Mouse (Mus musculus) ES-E14 (cell line): Measurements from ENCODE around the gene Map3k21. TPM values are rescaled to one million over a fixed set of nuclear protein-coding genes. Genes with fewer than 3 reads are reported as not detected.

Source experiments
- DNase-seq: peaks from one replicate; pipeline ENCODE4 v3.0.0-alpha.2; 2013; ENCODE audit warnings: low read depth, low spot score
- H3K27ac ChIP-seq: 2 replicates; pipeline ENCODE4 v1.5.1; 2012; ENCODE audit warnings: low read depth, mild to moderate bottlenecking, low read length, moderate library complexity, mixed read lengths; ENCODE audit not compliant: poor library complexity, insufficient read depth, severe bottlenecking
- H3K36me3 ChIP-seq: 2 replicates; pipeline ENCODE4 v1.6.1; 2012; ENCODE audit warnings: mild to moderate bottlenecking, low read length, moderate library complexity, mixed read lengths; ENCODE audit not compliant: control insufficient read depth, poor library complexity, insufficient read depth, severe bottlenecking
- H3K4me1 ChIP-seq, 2 experiments: fragments of 150-350 bp in 1 of 2; sonication (generic) in 1 of 2; 2 replicates each; pipeline ENCODE4 v1.6.1; 2012; ENCODE audit warnings: low read length in 2 of 2, mild to moderate bottlenecking in 1 of 2, mixed read lengths in 1 of 2; ENCODE audit not compliant: control insufficient read depth in 2 of 2, insufficient read depth in 2 of 2, poor library complexity in 1 of 2
- H3K4me3 ChIP-seq, 2 experiments: fragments of 150-350 bp in 1 of 2; sonication (generic) in 1 of 2; 2 replicates each; pipeline ENCODE4 v1.5.1; 2012; ENCODE audit warnings: low read length in 2 of 2, low read depth in 1 of 2, mild to moderate bottlenecking in 1 of 2, mixed read lengths in 1 of 2; ENCODE audit not compliant: insufficient read depth in 1 of 2, poor library complexity in 1 of 2, severe bottlenecking in 1 of 2
- H3K9ac ChIP-seq: 2 replicates; pipeline ENCODE4 v1.6.1; 2012; ENCODE audit warnings: low read depth, mild to moderate bottlenecking, low read length, mixed read lengths; ENCODE audit not compliant: poor library complexity, insufficient read depth, severe bottlenecking
- H3K9me3 ChIP-seq: fragments of 150-350 bp; sonication (generic); 2 replicates; pipeline ENCODE4 v1.6.1; 2012; ENCODE audit warnings: low read depth, mild to moderate bottlenecking, low read length; ENCODE audit not compliant: control insufficient read depth, insufficient read depth
- CHD2 ChIP-seq: IDR thresholded peaks from 2 replicates; pipeline ENCODE4 v1.6.1; 2014; ENCODE audit warnings: mild to moderate bottlenecking, low read depth, low read length, inconsistent platforms
- HCFC1 ChIP-seq: IDR thresholded peaks from 2 replicates; pipeline ENCODE4 v1.6.1; 2012; ENCODE audit warnings: low read length, inconsistent platforms, borderline replicate concordance; ENCODE audit not compliant: insufficient read depth
- MAFK ChIP-seq: IDR thresholded peaks from 2 replicates; pipeline ENCODE4 v1.6.1; 2014; ENCODE audit warnings: mild to moderate bottlenecking, low read depth, low read length, inconsistent platforms; ENCODE audit not compliant: insufficient read depth
- ZC3H11A ChIP-seq: IDR thresholded peaks from 2 replicates; pipeline ENCODE4 v1.6.1; 2012; ENCODE audit warnings: low read depth, mild to moderate bottlenecking, inconsistent platforms, low read length, borderline replicate concordance
- ZNF384 ChIP-seq: IDR thresholded peaks from 2 replicates; pipeline ENCODE4 v1.6.1; 2012; ENCODE audit warnings: low read depth, low read length, inconsistent platforms
- in situ Hi-C, 2 experiments: fragments of 600-800 bp; cut with MboI; formaldehyde crosslinking; loops; one replicate each; pipeline ENCODE4 v1.15.1; 2025; ENCODE audit warnings: low sequenced_read_pairs in 2 of 2, inconsistent platforms in 1 of 2; ENCODE audit not compliant: unreplicated experiment in 2 of 2
- total RNA-seq: library from RNA; depleted of rRNA; stranded (reverse); fragments of 300-350 nt; gene quantifications from 2 replicates; pipeline ENCODE4 v1.2.3, GENCODE M21; 2012; rRNA removed

Gene Map3k21
- total RNA-seq, 1 experiment, result 0.04 TPM

DNA sequence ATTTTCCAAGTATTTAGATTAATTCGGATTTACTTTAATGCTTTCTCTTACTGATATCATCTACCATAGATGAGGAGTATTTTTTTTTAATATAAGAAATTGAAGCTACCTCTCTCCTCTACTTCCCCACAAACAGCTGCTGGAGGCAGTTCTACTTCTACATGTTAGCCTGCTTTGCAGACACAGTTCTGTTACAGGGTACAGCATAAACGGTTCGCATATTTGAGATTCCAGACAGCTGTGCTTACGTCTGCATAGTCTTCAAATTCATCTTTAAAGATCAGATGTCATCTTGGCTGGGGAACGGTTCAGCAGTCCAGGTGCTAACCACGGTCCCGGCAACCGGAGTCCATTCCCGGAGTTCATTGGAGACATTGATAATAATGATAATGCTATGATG lies 83.4 kb downstream of the Map3k21 start:
- Histone ChIP-seq H3K27ac (no peak overlapping the region), H3K4me3 (no peak overlapping the region), H3K4me1 (peaks cover 0 to 13% of the 10 kb centered on the region in 2 experiments; a peak in 2 of 4 replicates), H3K9ac (no peak overlapping the region), H3K36me3 (no peaks in the 10 kb centered on the region), H3K9me3 (no peaks in the 10 kb centered on the region)
- no peak for DNase-seq
- in situ Hi-C loops, result no loop called here
- TF ChIP-seq HCFC1 (no peak), ZNF384 (no peak), MAFK (no peak), CHD2 (no peak), ZC3H11A (no peak)

DNA sequence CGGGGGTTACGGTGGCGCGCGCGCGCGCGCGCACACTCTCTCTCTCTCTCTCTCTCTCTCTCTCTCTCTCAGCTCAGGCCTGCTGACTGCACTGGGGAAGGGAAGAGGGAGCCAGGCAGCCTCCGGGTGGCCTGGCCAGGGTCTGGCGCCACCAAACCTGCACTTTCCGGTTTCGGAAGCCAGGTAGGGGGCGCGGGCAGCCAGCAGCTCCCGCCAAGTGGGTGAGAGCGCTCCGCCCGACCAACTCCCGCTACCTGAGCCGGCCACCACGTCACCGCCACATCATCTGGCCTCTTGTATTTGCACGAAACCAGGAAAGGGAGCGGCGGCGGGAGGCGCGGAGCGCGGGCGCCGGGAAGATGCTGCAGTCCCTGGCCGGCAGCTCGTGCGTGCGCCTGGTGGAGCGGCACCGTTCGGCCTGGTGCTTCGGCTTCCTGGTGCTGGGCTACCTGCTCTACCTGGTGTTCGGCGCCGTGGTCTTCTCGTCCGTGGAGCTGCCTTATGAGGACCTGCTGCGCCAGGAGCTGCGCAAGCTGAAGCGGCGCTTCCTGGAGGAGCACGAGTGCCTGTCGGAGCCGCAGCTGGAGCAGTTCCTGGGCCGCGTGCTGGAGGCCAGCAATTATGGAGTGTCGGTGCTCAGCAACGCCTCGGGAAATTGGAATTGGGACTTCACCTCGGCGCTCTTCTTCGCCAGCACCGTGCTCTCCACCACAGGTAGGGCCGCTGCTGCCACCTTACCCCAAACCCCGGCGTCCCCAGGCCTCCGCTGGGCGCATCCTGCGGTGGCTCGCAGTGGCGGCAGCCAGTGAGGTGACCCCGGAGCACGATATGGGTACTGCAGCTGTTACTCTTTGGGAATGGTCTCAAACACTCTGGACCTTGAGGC lies 85.1 kb downstream of the Map3k21 start, which contains the start of gene Kcnk1:
Gene Kcnk1 (plus strand): TSS at position 70 of the 886 bp plus-strand sequence.
- H3K4me1 ChIP-seq, result peaks cover 0 to 23% of the 10 kb centered on the region in 2 experiments; a peak in 3 of 4 replicates
- H3K9me3 ChIP-seq, result no peaks in the 10 kb centered on the region
- peak within 1 kb of the TSS; percentile 83 to 93 for H3K4me3 ChIP-seq
- H3K9ac ChIP-seq, result peak within 1 kb of the TSS; percentile 80
- peak; percentile 49 for DNase-seq
- TF ChIP-seq CHD2, result no peak
- no peak for TF ChIP-seq HCFC1
- TF ChIP-seq ZC3H11A, result no peak
- TF ChIP-seq MAFK, result no peak
- no peak for TF ChIP-seq ZNF384
- H3K36me3 ChIP-seq, result peaks cover 3% of the 10 kb centered on the region; the same call in 1 of the 2 replicates
- in situ Hi-C loops, result no loop called here
- no peak within 1 kb of the TSS for H3K27ac ChIP-seq

DNA sequence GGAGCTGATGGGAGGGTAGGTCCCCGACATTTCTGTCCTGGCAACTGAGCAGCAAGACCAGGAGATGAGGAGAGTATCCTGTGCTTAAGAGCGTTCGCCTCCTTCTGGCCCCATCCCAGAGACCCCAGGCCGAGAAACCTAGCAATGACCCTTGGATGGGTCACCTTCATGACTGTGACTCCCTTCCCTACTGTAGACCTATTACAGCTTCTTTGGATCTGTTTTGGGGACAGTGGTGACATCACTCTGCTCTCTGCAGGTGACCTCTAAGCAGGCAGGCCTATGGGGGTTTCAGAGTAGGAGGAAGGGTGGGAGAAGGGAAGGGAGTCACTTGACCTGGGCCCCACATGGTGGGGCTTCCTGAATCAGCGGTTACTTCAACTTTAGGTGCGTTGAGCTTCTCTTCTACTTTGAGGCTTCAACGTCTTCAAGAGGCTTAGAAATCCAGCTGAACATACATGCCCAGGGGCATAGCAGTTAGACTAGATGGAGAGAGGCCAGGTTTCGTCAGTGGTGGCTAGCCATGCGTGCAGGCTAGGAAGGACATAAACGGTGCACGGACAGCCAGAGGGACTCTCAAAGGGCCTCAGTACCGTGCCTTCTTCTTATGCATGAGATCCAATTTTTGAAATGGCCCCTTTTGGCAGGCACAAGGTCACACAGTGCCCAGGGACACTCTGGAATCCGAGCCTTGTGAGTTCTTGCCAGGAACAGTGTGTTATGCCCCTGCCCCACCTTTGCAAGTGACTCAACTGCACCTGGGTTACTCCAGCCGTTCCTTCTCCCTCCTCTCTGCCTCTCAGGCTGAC lies 86.0 kb downstream of the Map3k21 start:
- H3K4me1 ChIP-seq, result peaks cover 0 to 26% of the 10 kb centered on the region in 2 experiments; a peak in 3 of 4 replicates
- no peaks in the 10 kb centered on the region for H3K9me3 ChIP-seq
- H3K9ac ChIP-seq, result peak overlapping the region; percentile 80
- in situ Hi-C loops, result no loop called here
- TF ChIP-seq CHD2 (no peak), MAFK (no peak), HCFC1 (no peak), ZC3H11A (no peak)
- no peak overlapping the region for H3K27ac ChIP-seq
- H3K4me3 ChIP-seq, result peak overlapping the region; percentile 83 to 93
- DNase-seq, result no peak
- peaks cover 3% of the 10 kb centered on the region; the same call in 1 of the 2 replicates for H3K36me3 ChIP-seq

DNA sequence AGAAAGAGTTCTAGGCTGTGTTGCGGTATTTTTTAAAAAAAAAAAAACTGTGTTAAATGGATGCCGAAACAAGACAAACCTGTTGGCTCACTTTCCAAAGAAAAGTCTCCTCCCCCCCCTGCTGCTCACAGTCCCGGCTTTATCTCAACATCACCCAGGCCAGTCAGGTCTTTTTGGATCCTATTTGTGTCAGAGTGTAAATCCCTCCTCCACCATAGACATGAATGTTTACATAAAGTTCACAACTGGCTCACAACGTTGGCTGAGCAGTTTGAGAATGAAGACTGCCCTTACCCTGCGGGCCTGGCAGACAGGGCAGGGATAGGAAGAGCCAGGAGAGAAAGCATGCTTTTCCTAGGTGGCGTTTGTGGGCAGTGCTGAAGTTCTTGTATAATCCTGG lies 86.7 kb downstream of the Map3k21 start:
- in situ Hi-C loops, result no loop called here
- H3K27ac ChIP-seq, result no peak overlapping the region
- TF ChIP-seq ZC3H11A (no peak), ZNF384 (peak; percentile 90)
- peaks cover 3% of the 10 kb centered on the region; the same call in 1 of the 2 replicates for H3K36me3 ChIP-seq
- H3K9me3 ChIP-seq, result no peaks in the 10 kb centered on the region
- no peak for DNase-seq
- H3K4me1 ChIP-seq, result peaks cover 2 to 26% of the 10 kb centered on the region in 2 experiments; a peak in 3 of 4 replicates
- H3K9ac ChIP-seq, result no peak overlapping the region
- peak overlapping the region; percentile 83 to 93 for H3K4me3 ChIP-seq

Other genes starting within 250 kb of the Map3k21 start
- gene Map10, start 240.6 kb upstream of the Map3k21 start, total RNA-seq, result 6.4 and 8.7 TPM in 2 replicates
- 21.5 and 25.3 TPM in 2 replicates for gene Ntpcr, start 180.5 kb upstream of the Map3k21 start, total RNA-seq
- 2.0 and 2.9 TPM in 2 replicates for gene Pcnx2, start 12.1 kb upstream of the Map3k21 start, total RNA-seq
- 28.0 and 51.9 TPM in 2 replicates for gene Kcnk1, start 84.7 kb downstream of the Map3k21 start, total RNA-seq